Mouse (Mus musculus): ENCODE measurements around the gene Lrwd1. TPM values are rescaled to one million over a fixed set of nuclear protein-coding genes. Genes with fewer than 3 reads are reported as not detected.
A peak's percentile ranks its signal among the peaks of the same experiment; 100 is the strongest.
"Not testable (repeated sequence)": the region's sequence is repeated elsewhere in the genome, so short reads cannot be mapped to it uniquely, and the experiment has no call there.

Gene Lrwd1
- polyA plus RNA-seq, 1 experiment from 2014 or later, result 45.4 TPM

DNA sequence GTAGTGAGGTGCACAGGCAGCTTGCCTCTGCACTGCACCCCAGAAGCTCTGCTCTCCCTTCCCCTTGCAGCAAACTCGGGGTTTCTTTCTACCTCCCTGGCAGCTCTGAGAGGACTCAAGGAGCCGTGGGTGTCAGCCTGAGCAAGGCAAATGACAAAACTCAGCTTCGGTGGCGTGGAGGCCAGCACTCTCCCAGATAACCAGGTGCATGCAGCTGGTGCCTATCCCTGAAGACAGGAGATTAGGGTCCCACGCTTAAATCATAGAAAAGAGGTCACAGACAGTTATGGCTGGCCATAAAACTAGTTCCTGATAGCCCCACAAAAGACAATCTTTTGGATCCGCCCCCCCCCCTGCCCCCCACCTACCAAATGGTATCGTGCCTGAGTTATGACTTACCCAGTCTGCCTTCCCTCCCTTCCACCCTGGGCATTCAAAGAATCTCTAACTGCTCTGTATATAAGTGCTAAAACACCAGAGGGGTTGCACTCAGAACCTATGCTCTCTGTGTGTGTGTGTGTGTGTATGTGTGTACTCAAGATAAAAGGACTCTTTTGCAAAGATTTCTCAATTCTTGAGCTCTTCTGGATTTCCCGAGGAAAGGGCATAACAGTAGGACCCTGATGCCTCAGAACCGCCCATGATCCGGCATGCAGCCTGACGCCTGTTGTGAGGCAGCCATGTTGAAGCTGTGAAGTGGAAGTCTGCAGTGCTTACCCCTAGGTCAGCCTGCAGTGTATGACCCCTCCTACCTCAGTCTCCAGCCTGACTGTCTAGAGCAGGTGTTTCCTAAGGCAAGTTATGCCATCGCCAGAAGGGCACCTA lies 8.9 kb upstream of the Lrwd1 start:
- WGBS, result 62% methylated on average over 12 of the region's 12 CpGs
- peaks cover 30% of the 10 kb centered on the region for H3K36me3 ChIP-seq
- H3K4me2 ChIP-seq (replicated peaks), result no peak overlapping the region
- no peaks in the 10 kb centered on the region for H3K27me3 ChIP-seq
- no peak overlapping the region for H3K27ac ChIP-seq
- no peak overlapping the region for H3K9ac ChIP-seq
- H3K4me3 ChIP-seq, result no peak overlapping the region
- no peak for ATAC-seq (ENCODE audit: low FRiP score, low read depth)
- H3K9me3 ChIP-seq, result peaks cover 6% of the 10 kb centered on the region; the same call in 1 of the 2 replicates
- H3K4me1 ChIP-seq, result no peaks in the 10 kb centered on the region

DNA sequence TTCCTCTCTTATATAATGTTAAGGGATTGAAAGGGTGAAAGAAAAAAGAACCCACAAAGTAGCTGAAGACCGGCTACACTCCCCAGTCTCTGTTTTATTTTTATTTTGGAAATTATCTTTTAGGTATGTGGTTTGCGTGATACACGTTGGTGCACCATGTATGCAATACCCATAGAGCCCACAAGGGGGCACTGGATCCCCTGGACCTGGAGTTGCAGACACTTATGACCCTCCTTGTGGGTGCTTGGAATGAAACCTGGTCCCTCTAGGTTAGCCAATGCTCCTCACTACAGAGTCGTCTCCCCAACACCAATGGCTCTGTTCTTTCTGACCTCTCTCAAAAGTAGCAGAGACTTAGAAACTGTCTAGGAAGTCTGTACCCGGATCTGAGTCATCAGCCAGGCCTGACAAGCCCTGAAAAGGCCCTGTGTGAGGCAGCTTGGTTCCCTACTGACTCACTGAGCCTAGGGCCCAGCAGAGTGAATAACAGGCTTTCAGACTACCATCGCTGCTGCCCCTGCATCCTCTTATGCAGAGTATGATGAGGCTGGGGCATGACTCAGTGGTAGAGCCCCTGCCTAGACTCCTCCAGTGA lies 7.4 kb upstream of the Lrwd1 start:
- Histone ChIP-seq H3K36me3 (peaks cover 44% of the 10 kb centered on the region), H3K4me2 (replicated peaks) (no peak overlapping the region), H3K9ac (no peak overlapping the region), H3K27me3 (no peaks in the 10 kb centered on the region), H3K9me3 (peaks cover 6% of the 10 kb centered on the region; the same call in 1 of the 2 replicates), H3K4me1 (no peaks in the 10 kb centered on the region), H3K4me3 (no peak overlapping the region), H3K27ac (no peak overlapping the region)
- no peak for ATAC-seq (ENCODE audit: low FRiP score, low read depth)
- 93% methylated on average over 6 of the region's 6 CpGs for WGBS

DNA sequence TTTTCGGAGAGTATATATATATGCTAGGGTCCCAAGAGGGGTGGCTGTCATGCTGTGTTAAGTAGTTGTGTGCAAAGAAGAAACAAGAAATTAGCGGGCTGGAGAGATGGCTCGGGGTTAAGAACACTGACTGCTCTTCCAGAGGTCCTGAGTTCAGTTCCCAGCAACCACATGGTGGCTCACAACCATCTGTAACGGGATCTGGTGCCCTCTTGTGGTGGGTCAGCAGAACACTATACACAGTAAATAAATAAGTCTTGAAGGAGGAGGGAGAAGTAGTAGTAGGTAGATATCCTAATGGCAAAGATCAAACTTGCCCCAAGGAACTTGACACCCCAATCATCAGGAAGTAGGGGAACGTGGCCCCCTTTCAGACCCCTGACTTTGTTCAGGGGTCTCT lies 6.9 kb upstream of the Lrwd1 start:
- no peak for ATAC-seq (ENCODE audit: low FRiP score, low read depth)
- no peaks in the 10 kb centered on the region for H3K4me1 ChIP-seq
- peaks cover 6% of the 10 kb centered on the region; the same call in 1 of the 2 replicates for H3K9me3 ChIP-seq
- WGBS, result 90% methylated on average over 5 of the region's 5 CpGs
- no peak overlapping the region for H3K4me3 ChIP-seq
- H3K9ac ChIP-seq, result no peak overlapping the region
- H3K4me2 ChIP-seq (replicated peaks), result no peak overlapping the region
- peaks cover 44% of the 10 kb centered on the region for H3K36me3 ChIP-seq
- H3K27ac ChIP-seq, result no peak overlapping the region
- no peaks in the 10 kb centered on the region for H3K27me3 ChIP-seq

DNA sequence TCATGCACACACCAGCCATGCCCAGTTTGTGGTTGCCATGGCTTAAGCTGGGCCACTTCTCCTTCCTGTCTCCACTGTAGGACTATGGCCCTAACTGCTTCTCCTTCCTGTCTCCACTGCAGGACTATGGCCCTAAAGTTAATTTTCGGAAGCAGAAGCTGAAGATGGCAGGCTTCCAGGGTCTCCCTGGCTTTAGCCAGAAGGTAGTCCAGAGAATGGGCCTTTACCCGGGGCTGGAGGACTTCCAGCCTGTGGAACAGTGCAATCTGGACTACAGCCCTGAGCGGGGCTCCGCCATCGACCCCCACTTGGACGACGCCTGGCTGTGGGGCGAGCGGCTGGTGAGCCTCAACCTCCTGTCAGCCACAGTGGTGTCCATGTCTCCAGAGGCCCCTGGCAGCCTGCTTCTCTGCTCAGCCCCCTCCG lies 4.2 kb upstream of the Lrwd1 start:
- Histone ChIP-seq H3K4me3 (no peak overlapping the region), H3K27me3 (no peaks in the 10 kb centered on the region), H3K4me1 (peaks cover 13% of the 10 kb centered on the region), H3K9ac (no peak overlapping the region), H3K36me3 (peaks cover 44% of the 10 kb centered on the region), H3K9me3 (peaks cover 6% of the 10 kb centered on the region; the same call in 1 of the 2 replicates), H3K27ac (no peak overlapping the region), H3K4me2 (replicated peaks) (no peak overlapping the region)
- WGBS, result 93% methylated on average over 10 of the region's 10 CpGs
- no peak for ATAC-seq (ENCODE audit: low FRiP score, low read depth)

DNA sequence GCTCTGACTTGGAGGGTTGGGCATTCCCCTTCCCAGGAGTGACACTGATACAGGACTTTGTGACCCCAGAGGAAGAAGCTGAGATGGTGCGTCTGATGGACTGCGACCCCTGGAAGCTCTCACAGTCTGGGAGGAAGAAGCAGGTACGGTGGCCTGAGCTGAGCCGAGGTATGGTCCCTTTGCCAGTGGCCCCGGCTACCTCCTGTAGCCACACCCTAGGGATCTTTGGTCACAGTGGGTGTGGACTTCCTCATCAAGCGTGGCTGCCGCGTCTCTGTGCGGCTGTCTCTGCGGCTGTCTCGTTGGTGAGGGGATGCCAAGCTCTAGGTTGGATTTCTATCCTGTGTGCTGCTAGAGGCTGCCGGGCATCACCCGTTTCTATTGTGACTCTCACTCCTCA lies 3.5 kb upstream of the Lrwd1 start:
- no peak for ATAC-seq (ENCODE audit: low FRiP score, low read depth)
- no peak overlapping the region for H3K4me2 ChIP-seq (replicated peaks)
- 92% methylated on average over 13 of the region's 13 CpGs for WGBS
- peaks cover 44% of the 10 kb centered on the region for H3K36me3 ChIP-seq
- no peak overlapping the region for H3K4me3 ChIP-seq
- peaks cover 6% of the 10 kb centered on the region; the same call in 1 of the 2 replicates for H3K9me3 ChIP-seq
- no peak overlapping the region for H3K9ac ChIP-seq
- H3K4me1 ChIP-seq, result peaks cover 20% of the 10 kb centered on the region
- no peaks in the 10 kb centered on the region for H3K27me3 ChIP-seq
- no peak overlapping the region for H3K27ac ChIP-seq

DNA sequence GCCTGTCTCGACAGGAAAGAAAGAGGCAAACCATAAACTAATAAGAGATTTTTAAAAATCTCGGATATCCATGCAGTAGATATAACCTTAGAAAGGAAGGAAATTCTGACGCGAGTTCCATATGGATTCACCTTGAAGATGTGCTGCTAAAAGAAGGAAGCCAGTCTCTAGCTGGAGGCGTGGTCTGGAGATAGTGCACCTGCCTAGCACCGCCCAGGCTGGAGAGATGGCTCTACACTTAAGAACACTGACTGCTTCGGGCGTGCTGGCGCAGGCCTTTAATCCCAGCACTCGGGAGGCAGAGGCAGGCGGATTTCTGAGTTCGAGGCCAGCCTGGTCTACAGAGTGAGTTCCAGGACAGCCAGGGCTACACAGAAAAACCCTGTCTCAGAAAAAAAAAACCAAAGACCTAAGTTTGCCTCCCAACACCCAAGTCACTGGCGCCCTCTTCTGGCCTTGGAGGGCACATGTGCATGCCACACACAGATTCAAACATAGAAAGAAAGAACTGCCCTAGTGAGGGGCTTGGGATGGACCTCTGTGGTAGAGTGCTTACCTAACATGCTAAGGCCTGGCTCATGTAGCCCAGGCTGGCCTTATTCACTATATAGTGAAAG lies 1.9 kb upstream of the Lrwd1 start:
- Histone ChIP-seq H3K9ac (no peak overlapping the region), H3K4me3 (no peak overlapping the region), H3K9me3 (peaks cover 4% of the 10 kb centered on the region; the same call in 1 of the 2 replicates), H3K36me3 (peaks cover 56% of the 10 kb centered on the region), H3K4me1 (peaks cover 20% of the 10 kb centered on the region), H3K4me2 (replicated peaks) (no peak overlapping the region), H3K27ac (no peak overlapping the region), H3K27me3 (no peaks in the 10 kb centered on the region)
- 75% methylated on average over 13 of the region's 13 CpGs for WGBS
- ATAC-seq (ENCODE audit: low FRiP score, low read depth), result no peak

DNA sequence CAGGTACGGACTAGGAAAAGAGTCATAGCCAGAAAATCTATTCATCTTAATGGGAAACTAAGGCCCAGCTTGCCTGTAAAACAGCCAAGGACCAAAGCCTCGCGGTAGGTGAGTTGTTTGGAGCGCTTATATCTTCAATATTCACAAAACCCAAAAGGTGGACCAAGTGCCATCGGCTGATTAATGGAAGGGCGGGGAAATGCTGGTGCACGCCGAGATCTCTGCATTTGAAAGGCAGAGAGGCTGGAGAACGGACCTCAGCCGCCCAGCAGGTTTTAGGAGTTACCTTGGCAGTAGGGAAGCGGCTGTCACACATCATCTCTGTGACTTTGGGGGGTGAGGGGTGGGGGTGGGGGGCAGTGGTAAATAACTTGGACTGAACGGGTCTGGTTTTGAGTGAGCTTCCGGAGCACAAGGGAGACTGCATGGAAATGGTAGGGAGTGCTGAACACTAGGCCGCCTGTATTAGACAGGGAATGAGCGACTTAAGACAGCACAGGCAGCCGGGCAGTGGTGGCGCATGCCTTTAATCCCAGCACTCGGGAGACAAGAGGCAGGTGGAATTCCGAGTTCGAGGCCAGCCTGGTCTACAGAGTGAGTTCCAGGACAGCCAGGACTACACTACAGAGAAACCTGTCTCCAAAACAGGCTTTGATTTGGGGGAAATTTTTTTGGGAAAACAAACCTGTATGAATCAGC lies 567 bp upstream of the Lrwd1 start:
- H3K4me3 ChIP-seq, result peak overlapping the region; percentile 78
- H3K27me3 ChIP-seq, result no peaks in the 10 kb centered on the region
- WGBS, result 10% methylated on average over 20 of the region's 20 CpGs
- H3K4me2 ChIP-seq (replicated peaks), result peak overlapping the region; percentile 86
- no peaks in the 10 kb centered on the region for H3K9me3 ChIP-seq
- ATAC-seq (ENCODE audit: low FRiP score, low read depth), result no peak
- H3K9ac ChIP-seq, result peak overlapping the region; percentile 82
- peaks cover 56% of the 10 kb centered on the region for H3K36me3 ChIP-seq
- peaks cover 20% of the 10 kb centered on the region for H3K4me1 ChIP-seq
- peak overlapping the region; percentile 15; the same call in 1 of the 2 replicates for H3K27ac ChIP-seq

DNA sequence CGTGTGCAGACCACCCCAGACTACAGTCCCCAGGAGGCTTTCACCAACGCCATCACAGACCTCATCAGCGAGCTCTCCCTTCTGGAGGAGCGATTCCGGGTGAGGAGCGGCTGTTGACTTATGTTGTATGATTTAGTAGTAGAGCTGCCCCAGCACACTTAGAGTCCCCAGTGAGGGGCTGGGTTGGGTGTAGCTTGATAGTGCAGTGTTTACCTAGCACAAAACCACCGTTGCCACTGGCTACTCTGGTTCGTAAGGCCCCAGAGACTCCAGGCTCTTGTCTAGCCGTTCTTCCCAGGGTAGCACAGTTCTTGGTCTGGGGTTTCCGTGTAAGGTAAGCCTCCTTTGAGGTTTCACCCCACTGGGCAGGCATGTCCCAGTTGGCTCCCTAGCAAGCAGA lies 13.7 kb downstream of the Lrwd1 start:
- Histone ChIP-seq H3K9me3 (no peaks in the 10 kb centered on the region), H3K27me3 (no peaks in the 10 kb centered on the region), H3K36me3 (peaks cover 88% of the 10 kb centered on the region), H3K4me3 (no peak overlapping the region), H3K9ac (no peak overlapping the region), H3K4me1 (peaks cover 13% of the 10 kb centered on the region), H3K27ac (no peak overlapping the region), H3K4me2 (replicated peaks) (no peak overlapping the region)
- no peak for ATAC-seq (ENCODE audit: low FRiP score, low read depth)
- WGBS, result 89% methylated on average over 10 of the region's 10 CpGs

DNA sequence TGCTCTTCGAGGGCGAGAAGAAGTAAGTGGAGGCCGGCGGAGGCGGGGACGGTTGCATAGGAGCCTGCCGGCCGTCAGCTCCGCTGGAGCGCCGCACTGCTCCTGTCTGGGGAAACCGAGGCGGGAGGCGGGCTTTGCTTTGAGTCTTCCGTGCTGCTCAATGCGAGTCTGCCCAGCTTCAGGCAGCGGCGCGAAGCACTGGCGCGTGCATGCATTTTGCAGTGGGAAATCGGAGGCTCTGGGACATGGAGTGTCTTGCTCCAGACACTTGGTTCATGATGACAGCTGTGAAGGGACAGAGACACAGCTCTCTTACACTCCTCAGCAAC lies 19.1 kb downstream of the Lrwd1 start:
- Histone ChIP-seq H3K9me3 (no peaks in the 10 kb centered on the region), H3K27ac (peak overlapping the region; percentile 56; the same call in 1 of the 2 replicates), H3K4me2 (replicated peaks) (peak overlapping the region; percentile 96), H3K36me3 (peaks cover 35% of the 10 kb centered on the region), H3K4me3 (peak overlapping the region; percentile 89), H3K9ac (peak overlapping the region; percentile 89), H3K4me1 (peaks cover 21% of the 10 kb centered on the region), H3K27me3 (no peaks in the 10 kb centered on the region)
- WGBS, result 1% methylated on average over 22 of the region's 22 CpGs
- ATAC-seq (ENCODE audit: low FRiP score, low read depth), result peak; percentile 51

DNA sequence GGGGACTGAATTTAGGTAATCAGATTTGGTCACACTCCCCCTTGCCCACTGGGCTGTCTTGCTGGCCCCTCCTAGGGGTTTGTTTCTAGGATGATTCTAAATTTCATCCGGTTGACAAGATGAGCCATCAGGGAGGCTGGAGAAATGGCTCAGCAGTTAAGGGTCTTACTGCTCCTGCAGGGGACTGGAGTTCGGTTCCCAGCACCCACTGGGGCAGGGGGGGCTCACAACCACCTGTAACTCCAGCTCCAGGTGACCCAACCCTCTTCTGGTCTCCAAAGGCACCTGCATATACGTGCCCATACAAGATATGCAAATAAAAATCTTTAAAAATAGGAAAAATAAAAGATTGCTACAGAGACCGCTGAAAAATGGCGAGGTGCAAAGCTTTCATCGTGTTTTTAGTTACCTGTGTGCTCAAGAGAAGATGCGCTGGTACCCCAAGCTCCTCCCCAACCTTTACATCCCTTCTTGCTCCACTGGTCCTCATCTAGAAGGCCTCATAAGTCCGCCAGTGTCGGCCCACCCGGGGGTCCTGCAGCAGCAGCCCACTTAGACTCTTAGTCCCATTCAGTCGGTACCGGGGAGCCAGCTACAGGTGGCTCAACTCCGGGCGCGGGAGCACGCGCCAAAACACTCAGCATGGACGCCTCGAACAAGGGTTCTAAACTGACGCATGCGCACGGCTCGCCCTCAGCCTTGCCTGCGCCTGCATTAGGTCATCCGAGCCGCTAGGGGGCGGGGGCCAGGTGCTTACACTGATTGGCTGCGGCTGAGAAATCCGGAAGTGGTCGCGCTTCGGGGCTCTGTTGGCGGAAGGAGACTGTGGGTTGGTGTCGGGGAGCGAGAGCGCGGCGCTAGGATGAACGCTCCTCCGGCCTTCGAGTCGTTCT lies 19.7 kb downstream of the Lrwd1 start, which contains the start of gene Polr2j:
TSS of gene Polr2j (plus strand) at position 741 of the 893 bp plus-strand sequence.
- peaks cover 21% of the 10 kb centered on the region for H3K4me1 ChIP-seq
- H3K4me3 ChIP-seq, result peak within 1 kb of the TSS; percentile 89
- H3K4me2 ChIP-seq (replicated peaks), result peak within 1 kb of the TSS; percentile 96
- H3K27me3 ChIP-seq, result no peaks in the 10 kb centered on the region
- WGBS, result 3% methylated on average over 42 of the region's 42 CpGs
- H3K36me3 ChIP-seq, result peaks cover 28% of the 10 kb centered on the region
- peak; percentile 97 for ATAC-seq (ENCODE audit: low FRiP score, low read depth)
- peak within 1 kb of the TSS; percentile 56; the same call in 1 of the 2 replicates for H3K27ac ChIP-seq
- peak within 1 kb of the TSS; percentile 89 for H3K9ac ChIP-seq
- H3K9me3 ChIP-seq, result no peaks in the 10 kb centered on the region

DNA sequence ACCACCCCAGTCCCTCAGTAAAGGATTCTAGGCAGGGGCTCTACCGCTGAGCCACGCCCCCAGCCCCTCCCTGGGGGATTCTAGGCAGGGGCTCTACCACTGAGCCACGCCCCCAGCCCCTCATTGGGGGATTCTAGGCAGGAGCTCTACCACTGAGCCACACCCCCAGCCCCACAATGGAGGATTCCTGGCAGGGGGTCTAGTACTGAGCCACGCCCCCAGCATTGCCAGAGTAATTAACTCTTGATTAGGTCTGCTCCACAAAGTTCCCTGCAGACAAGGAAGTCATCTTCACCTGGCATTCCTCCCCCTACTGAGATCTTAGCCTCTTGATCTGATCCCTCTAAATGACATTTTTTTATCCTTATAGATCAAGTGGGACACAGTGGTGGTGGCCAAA lies 22.3 kb downstream of the Lrwd1 start:
- H3K4me1 ChIP-seq, result peaks cover 21% of the 10 kb centered on the region
- H3K9me3 ChIP-seq; H3K4me3 ChIP-seq; ATAC-seq (ENCODE audit: low FRiP score, low read depth); H3K9ac ChIP-seq; H3K36me3 ChIP-seq; H3K27ac ChIP-seq; H3K4me2 ChIP-seq (replicated peaks); H3K27me3 ChIP-seq: not testable (repeated sequence)
- 32% methylated on average over 4 of the region's 4 CpGs for WGBS
